Mouse (Mus musculus): Measurements from ENCODE around the gene Tex22. TPM values are rescaled to one million over a fixed set of nuclear protein-coding genes. Genes with fewer than 3 reads are reported as not detected.

The Tex22 gene
- polyA plus RNA-seq, 1 experiment from 2014 or later, result not detected

DNA sequence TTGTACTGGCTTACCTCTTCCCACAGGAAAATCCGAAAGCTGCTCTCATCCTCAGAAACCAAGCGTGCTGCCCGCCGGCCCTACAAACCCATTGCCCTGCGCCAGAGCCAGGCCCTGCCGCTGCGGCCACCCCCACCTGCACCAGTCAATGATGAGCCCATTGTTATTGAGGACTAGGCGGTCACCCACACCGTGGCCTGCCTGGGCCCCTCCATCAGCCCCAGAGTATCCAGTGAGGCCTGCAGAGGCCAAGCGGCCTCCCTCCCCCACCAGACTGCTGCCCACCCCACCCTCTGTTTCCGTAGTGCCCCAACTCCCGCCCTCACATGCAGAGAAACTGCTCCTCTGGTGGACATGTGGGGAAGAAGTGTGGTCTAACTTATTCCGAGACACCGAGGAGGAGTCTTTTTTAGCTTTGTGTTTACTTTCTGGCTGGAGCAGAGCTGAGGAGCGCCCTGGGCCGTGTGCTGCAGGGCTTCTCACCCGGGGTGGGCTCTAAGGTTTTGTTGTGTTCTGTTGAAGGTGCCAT lies 62.3 kb downstream of the Tex22 start:
- Histone ChIP-seq H3K36me3 (ENCODE audit: control insufficient read depth, insufficient read depth, low read length) (peaks cover 73% of the 10 kb centered on the region), H3K4me1 (ENCODE audit: control insufficient read depth, insufficient read depth, low read length) (peaks cover 21% of the 10 kb centered on the region; the same call in 1 of the 2 replicates), H3K4me2 (replicated peaks; ENCODE audit: low read depth, low read length) (no peak overlapping the region), H3K9me3 (ENCODE audit: control insufficient read depth, low read length) (no peaks in the 10 kb centered on the region), H3K4me3 (ENCODE audit: low read length) (no peak overlapping the region), H3K27ac (ENCODE audit: low read depth, low read length) (no peak overlapping the region), H3K27me3 (ENCODE audit: control insufficient read depth, insufficient read depth, low read length) (0 out of 2 replicates have a peak, but pooled peaks cover 7% of the 10 kb centered on the region), H3K9ac (ENCODE audit: low read depth, low read length) (no peak overlapping the region)
- ATAC-seq (ENCODE audit: low FRiP score, low TSS enrichment), result no peak
- WGBS, result 90% methylated on average over 17 of the region's 17 CpGs

DNA sequence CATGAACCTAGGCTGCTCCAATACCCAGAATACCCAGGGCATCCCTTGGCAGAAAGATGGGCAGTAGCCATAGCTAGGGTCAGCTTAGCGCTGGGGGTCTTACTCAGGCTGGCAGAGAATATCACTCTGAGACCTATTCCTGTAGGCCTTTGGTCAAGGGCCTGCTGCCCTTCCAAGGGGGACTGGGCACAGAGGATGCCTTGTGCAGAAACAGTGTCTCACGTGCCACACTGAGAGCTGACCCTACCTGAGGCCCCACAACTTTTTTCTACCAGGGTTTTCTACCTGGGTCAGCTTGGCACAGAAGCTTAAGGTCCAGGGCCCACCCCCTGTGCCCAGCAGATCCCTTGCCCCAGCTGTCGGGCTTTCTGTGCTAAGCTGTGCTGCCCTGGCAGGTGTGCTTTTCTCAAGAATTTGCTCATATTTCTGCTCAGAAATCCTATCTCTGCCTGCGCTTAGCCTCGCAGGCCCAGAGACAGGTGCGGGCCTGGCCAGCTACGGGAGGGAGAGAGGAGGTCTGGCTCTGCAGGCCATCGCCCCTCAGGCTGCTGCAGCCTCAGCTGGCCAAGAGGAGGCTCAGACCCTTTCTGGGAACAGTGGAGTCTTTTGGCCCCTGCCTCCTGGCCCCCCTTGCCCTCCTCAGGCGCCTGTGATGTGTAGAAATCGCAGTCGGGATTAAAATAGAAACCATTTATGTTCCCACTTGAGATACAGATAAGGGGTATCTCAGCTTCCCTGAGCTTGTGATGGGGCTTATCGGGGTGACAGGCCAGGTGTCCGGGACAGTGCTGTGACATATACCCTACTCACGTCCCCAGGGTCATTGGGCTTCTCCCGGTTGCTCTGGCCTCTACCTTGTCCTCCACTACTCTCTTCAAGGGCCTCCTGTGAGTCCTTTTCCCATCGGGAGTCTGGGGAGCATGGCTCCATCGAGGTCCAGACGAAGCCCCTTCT lies 63.2 kb downstream of the Tex22 start:
- WGBS, result 89% methylated on average over 18 of the region's 18 CpGs
- Histone ChIP-seq H3K9ac (ENCODE audit: low read depth, low read length) (no peak overlapping the region), H3K4me1 (ENCODE audit: control insufficient read depth, insufficient read depth, low read length) (peaks cover 28% of the 10 kb centered on the region), H3K9me3 (ENCODE audit: control insufficient read depth, low read length) (no peaks in the 10 kb centered on the region), H3K4me3 (ENCODE audit: low read length) (no peak overlapping the region), H3K4me2 (replicated peaks; ENCODE audit: low read depth, low read length) (no peak overlapping the region), H3K36me3 (ENCODE audit: control insufficient read depth, insufficient read depth, low read length) (peaks cover 63% of the 10 kb centered on the region), H3K27me3 (ENCODE audit: control insufficient read depth, insufficient read depth, low read length) (0 out of 2 replicates have a peak, but pooled peaks cover 7% of the 10 kb centered on the region), H3K27ac (ENCODE audit: low read depth, low read length) (no peak overlapping the region)
- ATAC-seq (ENCODE audit: low FRiP score, low TSS enrichment), result no peak

DNA sequence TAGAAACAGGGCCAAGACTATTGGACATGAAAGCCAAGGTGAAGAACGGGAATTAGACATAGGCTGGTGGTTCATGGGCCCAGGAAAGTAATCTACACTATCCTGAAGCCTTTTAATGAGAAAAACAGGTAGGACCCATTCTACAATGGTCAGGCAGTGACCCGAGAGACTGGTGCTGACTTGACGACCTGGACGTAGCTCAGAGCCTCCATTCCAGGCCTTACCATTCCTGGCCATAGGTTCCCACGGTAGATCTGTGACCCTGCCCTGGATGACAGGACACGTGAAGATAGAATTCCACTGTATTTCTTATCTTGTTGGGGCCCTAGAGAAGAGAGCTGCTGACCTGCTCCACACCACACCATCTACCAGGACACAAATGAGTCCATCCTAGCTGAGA lies 64.0 kb downstream of the Tex22 start:
- 74% methylated on average over 6 of the region's 6 CpGs for WGBS
- no peak for ATAC-seq (ENCODE audit: low FRiP score, low TSS enrichment)
- Histone ChIP-seq H3K9me3 (ENCODE audit: control insufficient read depth, low read length) (no peaks in the 10 kb centered on the region), H3K4me2 (replicated peaks; ENCODE audit: low read depth, low read length) (no peak overlapping the region), H3K27me3 (ENCODE audit: control insufficient read depth, insufficient read depth, low read length) (0 out of 2 replicates have a peak, but pooled peaks cover 7% of the 10 kb centered on the region), H3K4me3 (ENCODE audit: low read length) (no peak overlapping the region), H3K36me3 (ENCODE audit: control insufficient read depth, insufficient read depth, low read length) (peaks cover 55% of the 10 kb centered on the region), H3K9ac (ENCODE audit: low read depth, low read length) (no peak overlapping the region), H3K27ac (ENCODE audit: low read depth, low read length) (no peak overlapping the region), H3K4me1 (ENCODE audit: control insufficient read depth, insufficient read depth, low read length) (peaks cover 34% of the 10 kb centered on the region)

Small RNA genes lying within 50 kb of the gene (microRNA-seq; reads per million reads assigned to microRNA genes)
- gene Gm44471, result not detected

Other genes with a start within 250 kb of the Tex22 start
- gene Cdca4, start 245.1 kb upstream of the Tex22 start, polyA plus RNA-seq (2014; fragmentation: Nextera tagmentation; extraction: Ambion mirVana), result 117 and 148 TPM in 2 replicates
- gene Gpr132, start 206.3 kb upstream of the Tex22 start, polyA plus RNA-seq (2014; fragmentation: Nextera tagmentation; extraction: Ambion mirVana), result 0.14 and 0.27 TPM in 2 replicates
- 2.3 and 2.9 TPM in 2 replicates for gene Jag2, start 144.7 kb upstream of the Tex22 start, polyA plus RNA-seq (2014; fragmentation: Nextera tagmentation; extraction: Ambion mirVana)
- gene Nudt14, start 132.4 kb upstream of the Tex22 start, polyA plus RNA-seq (2014; fragmentation: Nextera tagmentation; extraction: Ambion mirVana), result 101 and 102 TPM in 2 replicates
- gene Btbd6, start 98.0 kb upstream of the Tex22 start, polyA plus RNA-seq (2014; fragmentation: Nextera tagmentation; extraction: Ambion mirVana), result 22.3 and 23.1 TPM in 2 replicates
- 38.2 and 75.6 TPM in 2 replicates for gene Brf1, start 73.8 kb upstream of the Tex22 start, polyA plus RNA-seq (2014; fragmentation: Nextera tagmentation; extraction: Ambion mirVana)
- 12.6 and 14.6 TPM in 2 replicates for gene Pacs2, start 60.0 kb upstream of the Tex22 start, polyA plus RNA-seq (2014; fragmentation: Nextera tagmentation; extraction: Ambion mirVana)
- 23.0 and 26.2 TPM in 2 replicates for gene Mta1, start 23.8 kb downstream of the Tex22 start, polyA plus RNA-seq (2014; fragmentation: Nextera tagmentation; extraction: Ambion mirVana)
- gene Crip2, start 65.7 kb downstream of the Tex22 start, polyA plus RNA-seq (2014; fragmentation: Nextera tagmentation; extraction: Ambion mirVana), result 162 and 174 TPM in 2 replicates
- gene Crip1, start 71.8 kb downstream of the Tex22 start, polyA plus RNA-seq (2014; fragmentation: Nextera tagmentation; extraction: Ambion mirVana), result 194 and 281 TPM in 2 replicates
- 33.0 and 37.4 TPM in 2 replicates for gene Tedc1, start 81.9 kb downstream of the Tex22 start, polyA plus RNA-seq (2014; fragmentation: Nextera tagmentation; extraction: Ambion mirVana)
- 4.2 and 13.9 TPM in 2 replicates for gene Tmem121, start 111.4 kb downstream of the Tex22 start, polyA plus RNA-seq (2014; fragmentation: Nextera tagmentation; extraction: Ambion mirVana)